Mouse (Mus musculus): ENCODE data around the gene Asic2.

GRCm38 (mm10) chr11:80983530-80983929 lies 984.7 kb downstream of the Asic2 start:
- TF ChIP-seq CTCF (conservative IDR thresholded peaks at IDR 0.05; ENCODE audit: low read length), result no peak
- TF ChIP-seq POU5F1 (IDR thresholded peaks at IDR 0.05; ENCODE audit: borderline replicate concordance, low read length), result no peak

All from E14TG2a.4 (cell line).